Mouse (Mus musculus) stomach, embryonic 16.5 days (tissue): Measurements from ENCODE around the gene Magohb. TPM values are rescaled to one million over a fixed set of nuclear protein-coding genes. Genes with fewer than 3 reads are reported as not detected.

Experiments
- ATAC-seq: fragments of 200-750 bp; cut with Nextera tagmentation; 2 replicates; pipeline ENCODE4 v1.8.0; 2017; ENCODE audit warnings: moderate number of reproducible peaks, moderate TSS enrichment; ENCODE audit not compliant: insufficient read depth, low FRiP score
- H3K27ac ChIP-seq: fragments of 300-500 bp; sonication (generic); 2 replicates; pipeline ENCODE4 v1.5.1; 2014; ENCODE audit warnings: low read length
- H3K27me3 ChIP-seq: fragments of 300-500 bp; sonication (generic); 2 replicates; pipeline ENCODE4 v1.6.1; 2014; ENCODE audit warnings: low read length, control low read depth, mixed read lengths; ENCODE audit not compliant: control insufficient read depth, insufficient read depth
- H3K36me3 ChIP-seq: fragments of 300-500 bp; sonication (generic); 2 replicates; pipeline ENCODE4 v1.6.1; 2014; ENCODE audit warnings: low read length; ENCODE audit not compliant: control insufficient read depth, insufficient read depth
- H3K4me1 ChIP-seq: fragments of 300-500 bp; sonication (generic); 2 replicates; pipeline ENCODE4 v1.6.1; 2014; ENCODE audit warnings: low read length, control low read depth, mixed read lengths; ENCODE audit not compliant: control insufficient read depth, insufficient read depth
- H3K4me2 ChIP-seq: fragments of 300-500 bp; sonication (generic); 2 replicates; pipeline ENCODE4 v1.6.1; 2014; ENCODE audit warnings: low read depth, low read length, mixed read lengths
- H3K4me3 ChIP-seq: fragments of 300-500 bp; sonication (generic); replicated peaks from 2 replicates; pipeline ENCODE4 v1.5.1; 2014; ENCODE audit warnings: mild to moderate bottlenecking, low read length
- H3K9ac ChIP-seq: fragments of 300-500 bp; sonication (generic); 2 replicates; pipeline ENCODE4 v1.6.1; 2014; ENCODE audit warnings: low read length
- H3K9me3 ChIP-seq: fragments of 300-500 bp; sonication (generic); replicated peaks from 2 replicates; pipeline ENCODE4 v1.6.1; 2016; ENCODE audit warnings: low read length, control low read depth; ENCODE audit not compliant: control insufficient read depth
- WGBS: fragments of 180-500 bp; shearing (Covaris S2); extraction: QIAGEN DNeasy Blood & Tissue Kit; methylation state at CpG from one replicate; pipeline ENCODE4 v1.1.7; 2014; 5-methylcytosine and 5-hydroxymethylcytosine counted together
- polyA plus RNA-seq: library from polyadenylated mRNA; unstranded; fragments of >200 nt; fragmentation: Nextera tagmentation; extraction: Ambion mirVana; gene quantifications from 2 replicates; pipeline ENCODE4 v1.2.1, GENCODE M21; 2015

Gene Magohb
- polyA plus RNA-seq, 1 experiment from 2014 or later, result 51.3 TPM

DNA sequence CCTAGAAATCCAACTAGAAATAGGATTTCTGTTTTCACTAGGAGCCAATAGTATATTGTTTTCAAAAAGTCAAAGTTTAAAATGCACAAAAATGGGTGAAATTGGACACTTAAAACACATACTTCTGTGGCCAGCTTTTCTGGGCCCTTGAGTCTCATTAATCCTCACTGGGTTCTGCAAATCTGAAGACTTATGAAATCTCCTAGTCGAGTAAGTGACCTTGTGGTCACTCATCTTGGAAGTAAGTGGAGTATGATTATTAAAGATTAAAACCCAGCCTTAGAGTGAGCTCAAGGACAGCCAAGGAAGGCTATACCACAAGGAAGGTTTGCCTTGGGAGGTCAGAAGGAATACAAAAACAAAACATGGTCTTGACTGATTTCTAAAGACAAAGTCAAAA, 22.7 kb downstream of the Magohb start:
- no peak overlapping the region for H3K27ac ChIP-seq
- 45% methylated on average over 1 of the region's 1 CpGs for WGBS
- H3K4me2 ChIP-seq, result no peak overlapping the region
- H3K4me1 ChIP-seq, result no peaks in the 10 kb centered on the region
- ATAC-seq, result no peak
- no peaks in the 10 kb centered on the region for H3K36me3 ChIP-seq
- no peaks in the 10 kb centered on the region for H3K9me3 ChIP-seq
- no peak overlapping the region for H3K9ac ChIP-seq
- H3K4me3 ChIP-seq, result no peak overlapping the region
- H3K27me3 ChIP-seq, result no peaks in the 10 kb centered on the region

DNA sequence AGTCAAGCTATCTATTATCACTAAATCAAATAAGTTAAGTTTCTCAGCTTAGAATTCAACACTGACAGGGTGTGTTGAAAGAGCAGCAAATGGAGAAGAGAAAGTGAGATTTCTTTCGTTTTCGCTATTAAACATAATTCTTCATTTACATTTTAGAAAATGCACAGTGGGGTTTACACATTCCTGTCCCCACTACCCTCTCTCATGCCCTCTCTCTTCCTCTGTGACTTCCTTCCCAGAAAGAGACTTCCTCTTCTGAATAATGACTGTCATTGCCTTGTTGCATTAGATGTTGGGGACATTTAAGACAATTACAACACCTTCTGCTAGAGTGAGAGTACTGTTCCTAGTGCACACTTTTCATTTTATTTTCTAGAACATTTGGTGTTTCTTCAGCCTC, 23.4 kb downstream of the Magohb start:
- Histone ChIP-seq H3K4me1 (no peaks in the 10 kb centered on the region), H3K9me3 (no peaks in the 10 kb centered on the region), H3K36me3 (no peaks in the 10 kb centered on the region), H3K27ac (no peak overlapping the region), H3K27me3 (no peaks in the 10 kb centered on the region), H3K4me3 (no peak overlapping the region), H3K9ac (no peak overlapping the region), H3K4me2 (no peak overlapping the region)
- WGBS, result 92% methylated on average over 2 of the region's 2 CpGs
- ATAC-seq, result no peak

DNA sequence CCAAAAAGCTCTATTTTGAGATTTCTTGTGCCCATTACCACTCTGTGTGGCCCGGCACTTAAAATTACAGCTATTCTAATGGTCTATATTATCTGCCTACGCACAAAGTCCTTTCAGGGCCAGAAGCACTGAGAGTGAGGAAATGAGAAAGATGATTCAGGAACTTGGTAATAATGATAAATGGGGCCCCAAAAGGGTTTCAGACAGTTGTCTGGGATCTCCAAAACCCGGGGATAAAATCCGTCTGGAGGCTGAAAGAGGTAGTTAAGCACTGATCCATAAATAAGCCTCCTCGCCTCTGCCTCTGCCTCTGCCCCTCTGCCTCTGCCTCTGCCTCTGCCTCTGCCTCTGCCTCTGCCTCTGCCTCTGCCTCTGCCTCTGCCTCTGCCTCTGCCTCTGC, 28.9 kb downstream of the Magohb start:
- no peak for ATAC-seq

DNA sequence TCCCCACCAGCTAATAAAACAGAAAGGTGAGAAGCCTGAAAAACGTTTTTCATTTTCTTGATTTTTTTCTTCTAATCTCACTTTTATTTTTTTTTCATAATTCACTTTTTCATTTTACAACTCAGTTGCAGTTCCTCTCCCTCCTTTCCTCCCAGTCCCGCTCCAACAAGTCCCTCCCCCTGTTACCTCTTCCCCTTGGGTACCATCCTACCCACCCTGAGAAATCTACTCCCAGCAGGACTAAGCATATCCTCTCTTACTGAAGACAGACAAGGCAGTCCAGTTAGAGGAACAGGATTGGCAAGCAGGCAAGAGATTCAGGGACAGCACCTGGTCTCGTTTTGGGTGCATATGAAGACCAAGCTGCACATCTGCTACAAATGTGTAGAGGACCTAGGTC, 30.3 kb downstream of the Magohb start:
- H3K4me3 ChIP-seq, result no peak overlapping the region
- H3K27ac ChIP-seq, result no peak overlapping the region
- no peak for ATAC-seq
- H3K9ac ChIP-seq, result no peak overlapping the region
- H3K36me3 ChIP-seq, result no peaks in the 10 kb centered on the region
- H3K4me1 ChIP-seq, result no peaks in the 10 kb centered on the region
- no peak overlapping the region for H3K4me2 ChIP-seq
- no peaks in the 10 kb centered on the region for H3K9me3 ChIP-seq
- no peaks in the 10 kb centered on the region for H3K27me3 ChIP-seq
- 55% methylated on average over 3 of the region's 3 CpGs for WGBS

More for the DNA sequence above, 28.9 kb downstream of the Magohb start:
- Histone ChIP-seq H3K27ac (no peak overlapping the region), H3K9ac (no peak overlapping the region), H3K4me2 (no peak overlapping the region), H3K4me1 (no peaks in the 10 kb centered on the region), H3K27me3 (no peaks in the 10 kb centered on the region), H3K36me3 (no peaks in the 10 kb centered on the region), H3K4me3 (no peak overlapping the region), H3K9me3 (no peaks in the 10 kb centered on the region)
- WGBS, result 87% methylated on average over 5 of the region's 5 CpGs

DNA sequence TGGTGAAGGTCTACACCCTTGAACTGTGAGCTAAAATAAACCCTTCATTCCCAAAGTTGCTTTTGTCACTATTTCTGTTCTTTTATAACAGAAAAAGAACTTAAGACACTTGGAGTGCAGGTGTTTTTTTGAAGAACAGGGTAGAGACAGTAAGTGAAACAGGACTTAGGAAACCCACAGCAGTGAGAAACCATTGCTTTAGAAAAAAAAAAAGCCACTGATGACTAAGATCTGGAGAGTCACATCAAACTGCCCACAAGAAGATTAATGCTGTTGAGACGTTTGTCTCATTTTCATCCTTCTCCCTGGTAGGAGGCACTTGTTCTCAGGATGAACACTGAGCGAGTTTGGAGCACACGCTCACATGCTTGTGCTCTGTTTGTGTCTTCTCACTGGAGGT, 31.0 kb downstream of the Magohb start:
- H3K27me3 ChIP-seq, result no peaks in the 10 kb centered on the region
- H3K36me3 ChIP-seq, result no peaks in the 10 kb centered on the region
- H3K4me1 ChIP-seq, result no peaks in the 10 kb centered on the region
- H3K4me2 ChIP-seq, result no peak overlapping the region
- H3K9ac ChIP-seq, result no peak overlapping the region
- no peak overlapping the region for H3K27ac ChIP-seq
- WGBS, result 84% methylated on average over 3 of the region's 3 CpGs
- H3K9me3 ChIP-seq, result no peaks in the 10 kb centered on the region
- ATAC-seq, result no peak
- no peak overlapping the region for H3K4me3 ChIP-seq

DNA sequence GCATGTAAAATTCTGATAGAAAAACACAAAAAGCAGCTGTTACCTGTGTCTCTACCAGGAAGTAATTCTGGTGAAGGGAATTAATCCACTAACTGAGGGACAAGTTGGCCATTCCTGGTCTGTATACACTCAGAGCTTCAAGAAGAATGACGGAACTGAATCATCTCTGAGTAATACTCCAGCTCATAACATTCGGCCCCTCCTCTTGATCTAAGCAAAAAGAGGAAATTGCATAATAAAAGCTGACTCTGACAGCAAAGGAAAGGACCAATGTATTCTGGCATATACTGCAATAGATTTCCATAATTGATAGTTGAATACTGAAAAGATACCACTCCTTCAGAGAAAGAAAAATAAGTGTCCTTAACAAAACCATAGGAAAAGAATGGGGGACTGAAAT, 45.8 kb downstream of the Magohb start, which contains the start of gene Klra2:
TSS of gene Klra2 (minus strand) at position 157 of the 400 bp plus-strand sequence.
- no peaks in the 10 kb centered on the region for H3K4me1 ChIP-seq
- H3K27me3 ChIP-seq, result no peaks in the 10 kb centered on the region
- H3K4me3 ChIP-seq, result no peak within 1 kb of the TSS
- H3K27ac ChIP-seq, result no peak within 1 kb of the TSS
- H3K36me3 ChIP-seq, result no peaks in the 10 kb centered on the region
- WGBS, result 68% methylated on average over 2 of the region's 2 CpGs
- ATAC-seq, result no peak
- H3K9me3 ChIP-seq, result no peaks in the 10 kb centered on the region
- no peak within 1 kb of the TSS for H3K4me2 ChIP-seq
- H3K9ac ChIP-seq, result no peak within 1 kb of the TSS

DNA sequence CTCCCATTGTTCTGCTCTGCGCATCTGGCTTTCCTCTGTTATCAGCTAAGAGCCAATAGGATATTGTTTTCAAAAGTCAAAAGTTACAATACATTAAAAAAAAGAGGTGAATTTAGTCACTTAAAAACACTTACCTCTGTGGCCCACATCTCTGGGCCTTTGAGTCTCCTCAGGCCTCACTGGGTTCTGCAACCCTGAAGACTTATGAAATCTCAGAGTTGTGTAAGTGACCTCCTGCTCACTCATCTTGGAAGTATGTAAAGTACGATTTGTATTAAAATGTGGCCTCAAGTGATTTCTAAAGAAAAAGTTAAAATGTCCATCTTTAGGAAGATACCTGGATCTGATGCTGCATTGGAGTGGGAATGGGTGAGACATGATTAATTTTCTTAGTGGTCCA, 48.0 kb downstream of the Magohb start:
- Histone ChIP-seq H3K27me3 (no peaks in the 10 kb centered on the region), H3K9ac (no peak overlapping the region), H3K4me2 (no peak overlapping the region), H3K4me1 (no peaks in the 10 kb centered on the region), H3K27ac (no peak overlapping the region), H3K36me3 (no peaks in the 10 kb centered on the region), H3K9me3 (no peaks in the 10 kb centered on the region), H3K4me3 (no peak overlapping the region)
- 71% methylated on average over 2 of the region's 2 CpGs for WGBS
- ATAC-seq, result no peak

Other genes with a start within 250 kb of the Magohb start
- 1.1 and 1.8 TPM in 2 replicates for gene Klra2, start 45.9 kb downstream of the Magohb start, polyA plus RNA-seq
- 12.1 and 15.6 TPM in 2 replicates for gene Styk1, start 60.4 kb upstream of the Magohb start, polyA plus RNA-seq
- 32.7 and 39.8 TPM in 2 replicates for gene Ybx3, start 95.2 kb upstream of the Magohb start, polyA plus RNA-seq
- gene 5430401F13Rik, start 193.2 kb upstream of the Magohb start, polyA plus RNA-seq, result not detected in 2 replicates
- gene Gm6619, start 193.2 kb upstream of the Magohb start, polyA plus RNA-seq, result not detected in 2 replicates